Mouse (Mus musculus): Measurements from ENCODE around the gene Carnmt1.
A peak's percentile ranks its signal among the peaks of the same experiment; 100 is the strongest.

DNA sequence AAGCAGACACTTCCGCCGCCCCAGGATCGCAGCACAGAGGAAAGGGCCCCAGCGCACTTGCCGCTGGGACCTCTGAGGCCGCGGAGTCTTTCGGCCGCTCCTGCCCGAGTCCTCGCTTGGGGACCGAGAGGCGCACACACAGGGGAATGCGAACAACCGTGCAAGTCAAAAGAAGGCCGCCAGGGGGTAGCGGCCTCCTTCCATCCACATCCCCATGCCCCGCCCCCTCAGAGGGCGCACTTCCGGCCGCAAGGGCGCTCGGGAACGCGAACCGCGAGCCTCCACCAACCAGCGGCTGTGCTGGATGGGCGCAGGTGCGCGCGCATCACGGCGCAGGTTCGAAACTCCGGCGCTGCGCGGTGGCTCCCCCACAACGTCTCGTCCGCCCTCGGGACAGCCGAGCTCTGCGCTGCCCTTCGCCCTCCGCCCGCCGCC is 42.3 kb downstream of the Carnmt1 start, which contains the start of gene D030056L22Rik:
- TF ChIP-seq POLR2A (IDR thresholded peaks at IDR 0.05; ENCODE audit: borderline replicate concordance, extremely low read depth, insufficient read depth, insufficient read length, poor library complexity, severe bottlenecking) (peak; percentile 51), CTCF (IDR thresholded peaks at IDR 0.05; ENCODE audit: borderline replicate concordance, extremely low read depth, insufficient read depth, insufficient read length) (peak; percentile 70)
